Mouse (Mus musculus) midbrain, embryonic 12.5 days (tissue): ENCODE measurements around the gene Cacna2d3. TPM values are rescaled to one million over a fixed set of nuclear protein-coding genes. Genes with fewer than 3 reads are reported as not detected.

Experiments used
- ATAC-seq: fragments of 200-750 bp; cut with Nextera tagmentation; 2 replicates; pipeline ENCODE4 v1.8.0; 2017; ENCODE audit warnings: low read depth, moderate TSS enrichment, moderate library complexity; ENCODE audit not compliant: low FRiP score
- H3K27ac ChIP-seq: fragments of 300-500 bp; sonication (generic); replicated peaks from 2 replicates; pipeline ENCODE4 v1.5.1; 2016; ENCODE audit warnings: mild to moderate bottlenecking
- H3K27me3 ChIP-seq: fragments of 300-500 bp; sonication (generic); 2 replicates; pipeline ENCODE4 v1.6.1; 2016; ENCODE audit warnings: mild to moderate bottlenecking
- H3K36me3 ChIP-seq: fragments of 300-500 bp; sonication (generic); 2 replicates; pipeline ENCODE4 v1.6.1; 2016
- H3K4me1 ChIP-seq: fragments of 300-500 bp; sonication (generic); 2 replicates; pipeline ENCODE4 v1.6.1; 2016
- H3K4me2 ChIP-seq: fragments of 300-500 bp; sonication (generic); replicated peaks from 2 replicates; pipeline ENCODE4 v1.6.1; 2016; ENCODE audit warnings: mild to moderate bottlenecking, moderate library complexity
- H3K4me3 ChIP-seq: fragments of 300-500 bp; sonication (generic); 2 replicates; pipeline ENCODE4 v1.5.1; 2016; ENCODE audit warnings: mild to moderate bottlenecking
- H3K9ac ChIP-seq: fragments of 300-500 bp; sonication (generic); replicated peaks from 2 replicates; pipeline ENCODE4 v1.6.1; 2016; ENCODE audit warnings: mild to moderate bottlenecking, moderate library complexity
- H3K9me3 ChIP-seq: fragments of 300-500 bp; sonication (generic); 2 replicates; pipeline ENCODE4 v1.6.1; 2016; ENCODE audit warnings: mild to moderate bottlenecking
- WGBS: fragments of 180-500 bp; shearing (Covaris S2); methylation state at CpG from one replicate; pipeline ENCODE4 v1.1.7; 2016; 5-methylcytosine and 5-hydroxymethylcytosine counted together
- polyA plus RNA-seq: library from polyadenylated mRNA; unstranded; fragments of >200 nt; fragmentation: Nextera tagmentation; extraction: Ambion mirVana; gene quantifications from 2 replicates; pipeline ENCODE4 v1.2.1, GENCODE M21; 2016

Gene Cacna2d3
- polyA plus RNA-seq, 1 experiment from 2014 or later, result 23.1 TPM

- H3K27ac ChIP-seq, result no peak overlapping the region
- H3K36me3 ChIP-seq, result no peaks in the 10 kb centered on the region
- 77% methylated on average over 3 of the region's 3 CpGs for WGBS
- peaks cover 8% of the 10 kb centered on the region for H3K27me3 ChIP-seq
- H3K4me1 ChIP-seq, result no peaks in the 10 kb centered on the region
- no peak overlapping the region for H3K9ac ChIP-seq
- ATAC-seq, result no peak
- no peak overlapping the region for H3K4me2 ChIP-seq
- no peak overlapping the region for H3K4me3 ChIP-seq
- H3K9me3 ChIP-seq, result no peaks in the 10 kb centered on the region
Observed at GRCm38 (mm10) chr14:29712621-29713020, 9.0 kb downstream of the Cacna2d3 start.

GRCm38 (mm10) chr14:29707561-29708335 lies 13.9 kb downstream of the Cacna2d3 start:
- Histone ChIP-seq H3K36me3 (no peaks in the 10 kb centered on the region), H3K27me3 (peaks cover 4% of the 10 kb centered on the region; the same call in 1 of the 2 replicates), H3K27ac (no peak overlapping the region), H3K9ac (no peak overlapping the region), H3K4me1 (no peaks in the 10 kb centered on the region), H3K9me3 (no peaks in the 10 kb centered on the region), H3K4me3 (no peak overlapping the region), H3K4me2 (0 out of 2 replicates have a peak overlapping the region, but pooled peaks have one; percentile 13)
- 44% methylated on average over 18 of the region's 18 CpGs for WGBS
- no peak for ATAC-seq

- no peaks in the 10 kb centered on the region for H3K9me3 ChIP-seq
- 80% methylated on average over 5 of the region's 5 CpGs for WGBS
- ATAC-seq, result no peak
- no peak overlapping the region for H3K27ac ChIP-seq
- peaks cover 7% of the 10 kb centered on the region; the same call in 1 of the 2 replicates for H3K27me3 ChIP-seq
- H3K9ac ChIP-seq, result no peak overlapping the region
- H3K4me3 ChIP-seq, result no peak overlapping the region
- no peak overlapping the region for H3K4me2 ChIP-seq
- H3K4me1 ChIP-seq, result no peaks in the 10 kb centered on the region
- H3K36me3 ChIP-seq, result no peaks in the 10 kb centered on the region
Observed at GRCm38 (mm10) chr14:29702762-29703161, 18.9 kb downstream of the Cacna2d3 start.

GRCm38 (mm10) chr14:29696131-29696530 lies 25.5 kb downstream of the Cacna2d3 start:
- 9% methylated on average over 3 of the region's 3 CpGs for WGBS
- no peak overlapping the region for H3K9ac ChIP-seq
- 0 out of 2 replicates have a peak, but pooled peaks cover 3% of the 10 kb centered on the region for H3K4me1 ChIP-seq
- no peak overlapping the region for H3K4me2 ChIP-seq
- peak; percentile 56; the same call in 1 of the 2 replicates for ATAC-seq
- H3K9me3 ChIP-seq, result no peaks in the 10 kb centered on the region
- H3K36me3 ChIP-seq, result no peaks in the 10 kb centered on the region
- peaks cover 11% of the 10 kb centered on the region; the same call in 1 of the 2 replicates for H3K27me3 ChIP-seq
- H3K27ac ChIP-seq, result no peak overlapping the region
- H3K4me3 ChIP-seq, result no peak overlapping the region

DNA sequence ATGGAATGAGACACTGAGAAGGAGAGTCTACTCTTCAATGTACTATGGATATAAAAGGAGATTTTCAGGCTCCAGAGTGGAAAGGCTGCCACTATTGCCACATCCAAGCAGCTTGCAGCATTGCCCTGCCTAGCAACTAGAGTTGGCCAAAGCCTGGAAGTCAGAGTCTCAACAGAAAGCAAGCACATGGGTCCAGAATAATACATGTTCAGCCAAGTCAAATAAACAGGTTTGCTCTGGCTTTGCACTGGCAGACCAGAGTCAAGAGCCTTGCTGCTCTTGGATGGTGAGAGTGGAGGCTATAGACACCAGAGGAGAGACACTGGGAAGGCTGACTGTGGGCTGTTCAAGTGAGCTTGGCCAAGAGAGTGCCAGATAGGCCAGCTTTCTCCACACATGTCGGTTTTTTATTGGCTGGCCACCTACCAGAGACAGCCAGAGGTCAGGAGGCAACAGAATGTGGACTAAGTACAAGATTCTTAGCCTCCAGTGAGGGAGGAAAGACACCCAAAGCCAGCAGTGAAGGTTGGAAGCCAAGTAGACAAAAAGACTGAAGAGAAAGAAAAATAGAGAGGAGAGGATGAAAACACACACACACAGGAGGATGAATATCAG lies 49.1 kb downstream of the Cacna2d3 start:
- Histone ChIP-seq H3K4me1 (no peaks in the 10 kb centered on the region), H3K9me3 (no peaks in the 10 kb centered on the region), H3K4me3 (no peak overlapping the region), H3K27me3 (no peaks in the 10 kb centered on the region), H3K36me3 (no peaks in the 10 kb centered on the region), H3K4me2 (no peak overlapping the region), H3K9ac (no peak overlapping the region), H3K27ac (no peak overlapping the region)
- WGBS, result 44% methylated on average over 1 of the region's 1 CpGs
- ATAC-seq, result no peak

- H3K9ac ChIP-seq, result no peak overlapping the region
- no peak overlapping the region for H3K4me2 ChIP-seq
- no peak overlapping the region for H3K27ac ChIP-seq
- H3K4me3 ChIP-seq, result no peak overlapping the region
- H3K4me1 ChIP-seq, result no peaks in the 10 kb centered on the region
- ATAC-seq, result no peak
- no peaks in the 10 kb centered on the region for H3K9me3 ChIP-seq
- H3K36me3 ChIP-seq, result no peaks in the 10 kb centered on the region
- WGBS, result 49% methylated on average over 5 of the region's 5 CpGs
- H3K27me3 ChIP-seq, result no peaks in the 10 kb centered on the region
Observed at GRCm38 (mm10) chr14:29669826-29670225, 51.8 kb downstream of the Cacna2d3 start.

- ATAC-seq, result no peak
- 47% methylated on average over 1 of the region's 1 CpGs for WGBS
Observed at GRCm38 (mm10) chr14:29657006-29657405, 64.7 kb downstream of the Cacna2d3 start.

GRCm38 (mm10) chr14:29650591-29650990 lies 71.1 kb downstream of the Cacna2d3 start:
- H3K27me3 ChIP-seq, result no peaks in the 10 kb centered on the region
- H3K27ac ChIP-seq, result no peak overlapping the region
- no peak overlapping the region for H3K4me2 ChIP-seq
- no peak for ATAC-seq
- WGBS, result 58% methylated on average over 5 of the region's 5 CpGs
- H3K9me3 ChIP-seq, result no peaks in the 10 kb centered on the region
- peaks cover 7% of the 10 kb centered on the region; the same call in 1 of the 2 replicates for H3K4me1 ChIP-seq
- no peaks in the 10 kb centered on the region for H3K36me3 ChIP-seq
- no peak overlapping the region for H3K9ac ChIP-seq
- no peak overlapping the region for H3K4me3 ChIP-seq

More at GRCm38 (mm10) chr14:29657006-29657405, 64.7 kb downstream of the Cacna2d3 start:
- Histone ChIP-seq H3K4me2 (no peak overlapping the region), H3K27me3 (no peaks in the 10 kb centered on the region), H3K9me3 (no peaks in the 10 kb centered on the region), H3K36me3 (no peaks in the 10 kb centered on the region), H3K9ac (no peak overlapping the region), H3K4me3 (no peak overlapping the region), H3K27ac (no peak overlapping the region), H3K4me1 (no peaks in the 10 kb centered on the region)

- ATAC-seq, result no peak
- Histone ChIP-seq H3K4me3 (no peak overlapping the region), H3K27ac (no peak overlapping the region), H3K36me3 (no peaks in the 10 kb centered on the region), H3K9ac (no peak overlapping the region), H3K4me1 (peaks cover 7% of the 10 kb centered on the region; the same call in 1 of the 2 replicates), H3K9me3 (no peaks in the 10 kb centered on the region), H3K4me2 (no peak overlapping the region), H3K27me3 (no peaks in the 10 kb centered on the region)
- WGBS, result 44% methylated on average over 6 of the region's 6 CpGs
Observed at GRCm38 (mm10) chr14:29648721-29649120, 72.9 kb downstream of the Cacna2d3 start.

DNA sequence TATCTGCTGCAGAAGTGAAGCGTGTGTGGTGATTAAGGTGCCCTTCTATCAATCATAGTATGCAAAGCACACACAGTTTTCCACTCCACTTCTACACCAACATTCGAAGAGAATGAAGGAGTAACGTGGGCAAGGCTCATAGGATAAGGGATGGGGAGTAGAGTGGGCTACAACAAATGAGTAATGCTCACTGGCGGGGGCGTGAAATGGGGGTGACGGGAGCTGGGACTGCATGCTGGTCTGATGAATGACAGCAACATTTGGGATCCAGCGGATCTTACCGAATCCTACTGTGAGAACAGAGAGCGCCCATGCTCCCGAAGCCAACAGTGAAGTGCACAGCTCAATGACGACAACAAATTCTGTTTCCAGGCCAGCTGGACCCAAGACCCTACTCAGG lies 76.2 kb downstream of the Cacna2d3 start:
- 65% methylated on average over 11 of the region's 11 CpGs for WGBS
- no peaks in the 10 kb centered on the region for H3K36me3 ChIP-seq
- H3K27ac ChIP-seq, result no peak overlapping the region
- no peak overlapping the region for H3K4me3 ChIP-seq
- peaks cover 7% of the 10 kb centered on the region; the same call in 1 of the 2 replicates for H3K4me1 ChIP-seq
- ATAC-seq, result no peak
- H3K9me3 ChIP-seq, result no peaks in the 10 kb centered on the region
- H3K4me2 ChIP-seq, result no peak overlapping the region
- no peak overlapping the region for H3K9ac ChIP-seq
- no peaks in the 10 kb centered on the region for H3K27me3 ChIP-seq

DNA sequence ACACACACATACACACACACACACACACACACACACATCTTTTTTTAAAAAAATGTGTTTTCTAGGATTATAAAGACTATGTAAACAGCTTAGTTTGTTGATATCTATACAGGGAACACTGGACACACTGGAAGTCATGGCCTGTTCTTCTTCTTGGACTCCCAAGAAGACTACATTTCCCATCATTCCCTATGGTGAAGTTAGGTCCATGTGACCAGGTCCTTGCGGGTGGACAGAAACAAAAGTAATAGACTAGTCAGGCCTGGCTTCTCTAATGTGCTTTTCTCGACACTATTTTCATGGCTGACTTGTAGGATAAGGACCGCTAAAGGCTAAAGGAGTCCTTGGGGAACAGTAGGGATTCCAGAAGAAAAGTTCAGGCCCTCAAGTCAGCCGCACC lies 78.4 kb downstream of the Cacna2d3 start:
- Histone ChIP-seq H3K9ac (no peak overlapping the region), H3K27ac (no peak overlapping the region), H3K4me1 (no peaks in the 10 kb centered on the region), H3K36me3 (no peaks in the 10 kb centered on the region), H3K9me3 (no peaks in the 10 kb centered on the region), H3K27me3 (no peaks in the 10 kb centered on the region), H3K4me2 (no peak overlapping the region), H3K4me3 (no peak overlapping the region)
- no peak for ATAC-seq
- 83% methylated on average over 4 of the region's 4 CpGs for WGBS

DNA sequence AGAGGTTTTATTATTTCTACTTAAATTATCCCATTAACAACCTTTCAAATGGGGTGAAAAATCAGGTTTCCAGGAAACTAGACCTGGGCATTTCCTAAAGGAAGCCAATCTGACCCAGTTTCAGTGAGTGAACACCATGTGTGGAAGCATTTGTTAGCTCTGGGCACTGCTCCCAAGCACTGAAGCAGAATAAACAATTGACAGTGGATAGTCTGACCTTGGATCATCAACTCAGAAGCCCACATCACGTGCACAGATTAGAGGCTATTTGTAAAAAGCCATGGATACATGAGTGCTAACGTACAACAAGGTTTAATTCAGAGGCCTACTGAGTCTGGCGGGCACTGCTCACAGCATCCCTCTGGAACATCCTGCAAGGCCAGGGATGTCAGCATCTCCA lies 82.4 kb downstream of the Cacna2d3 start:
- no peak for ATAC-seq
- WGBS, result 52% methylated on average over 3 of the region's 3 CpGs
- no peak overlapping the region for H3K4me3 ChIP-seq
- H3K4me1 ChIP-seq, result no peaks in the 10 kb centered on the region
- no peak overlapping the region for H3K9ac ChIP-seq
- H3K36me3 ChIP-seq, result no peaks in the 10 kb centered on the region
- no peaks in the 10 kb centered on the region for H3K27me3 ChIP-seq
- no peaks in the 10 kb centered on the region for H3K9me3 ChIP-seq
- no peak overlapping the region for H3K27ac ChIP-seq
- H3K4me2 ChIP-seq, result no peak overlapping the region
